Mouse (Mus musculus) lung, adult 2 months (tissue): ENCODE results near the gene Pemt.

Experiments used
- CTCF ChIP-seq: fragments of 200-500 bp; IDR thresholded peaks from 2 replicates; pipeline ENCODE4 v1.5.1; 2011; ENCODE audit warnings: mild to moderate bottlenecking, low read length, control low read depth; ENCODE audit not compliant: insufficient read depth
- POLR2A ChIP-seq: fragments of 200-500 bp; IDR thresholded peaks from 2 replicates; pipeline ENCODE4 v1.6.1; 2011; ENCODE audit warnings: low read depth, mild to moderate bottlenecking, control low read depth, low read length, borderline replicate concordance; ENCODE audit errors: extremely low read depth

DNA sequence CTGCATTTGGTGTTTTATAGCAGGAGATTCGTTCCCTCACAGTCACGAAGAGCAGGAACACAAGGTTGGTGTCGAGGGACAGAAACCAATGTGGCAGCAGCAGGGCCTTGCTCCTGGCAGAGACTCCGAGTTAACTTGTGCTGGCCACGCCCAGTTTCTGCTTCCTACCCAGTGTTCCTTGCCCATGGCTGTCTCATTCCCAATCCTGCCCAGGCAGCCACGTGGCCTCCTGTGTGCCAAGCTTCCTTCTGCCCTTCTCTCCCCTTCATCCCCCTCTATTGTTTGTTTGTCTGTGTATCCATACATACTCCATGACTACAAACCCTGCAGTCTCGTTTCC lies 45.1 kb upstream of the Pemt start:
- TF ChIP-seq CTCF (no peak), POLR2A (no peak)
